Mouse (Mus musculus): Measurements from ENCODE around the gene Sult1c1. TPM values are rescaled to one million over a fixed set of nuclear protein-coding genes. Genes with fewer than 3 reads are reported as not detected.

The Sult1c1 gene
- polyA plus RNA-seq (2015; fragmentation: Nextera tagmentation; extraction: Ambion mirVana) = not detected in 2 replicates

GRCm38 (mm10) chr17:53990574-53990973 is at the start of gene Sult1c1:
Sult1c1 (minus strand) TSS chr17:53990674.

Other genes starting within 250 kb of the Sult1c1 start
- 0.25 and 0.79 TPM in 2 replicates for gene Sult1c2, start 144.3 kb downstream of the Sult1c1 start, polyA plus RNA-seq (2015; fragmentation: Nextera tagmentation; extraction: Ambion mirVana)

Measured in adrenal gland, postnatal 0 days (tissue).